Mouse (Mus musculus) lung, embryonic 16.5 days (tissue): ENCODE measurements around the gene Abca6. TPM values are rescaled to one million over a fixed set of nuclear protein-coding genes. Genes with fewer than 3 reads are reported as not detected.
A peak's percentile ranks its signal among the peaks of the same experiment; 100 is the strongest.

ENCODE experiments used
- ATAC-seq: fragments of 200-750 bp; cut with Nextera tagmentation; 2 replicates; pipeline ENCODE4 v1.8.0; 2017; ENCODE audit warnings: low read depth, mild to moderate bottlenecking, moderate library complexity
- H3K27ac ChIP-seq: fragments of 300-500 bp; sonication (generic); 2 replicates; pipeline ENCODE4 v1.5.1; 2014; ENCODE audit warnings: mild to moderate bottlenecking, control low read depth, low read length
- H3K27me3 ChIP-seq: fragments of 300-500 bp; sonication (generic); 2 replicates; pipeline ENCODE4 v1.6.1; 2014; ENCODE audit warnings: low read depth, low read length, mixed read lengths; ENCODE audit not compliant: control insufficient read depth, insufficient read depth
- H3K36me3 ChIP-seq: fragments of 300-500 bp; sonication (generic); 2 replicates; pipeline ENCODE4 v1.6.1; 2014; ENCODE audit warnings: low read length; ENCODE audit not compliant: control insufficient read depth, insufficient read depth
- H3K4me1 ChIP-seq: fragments of 300-500 bp; sonication (generic); replicated peaks from 2 replicates; pipeline ENCODE4 v1.6.1; 2014; ENCODE audit warnings: low read length, mixed read lengths; ENCODE audit not compliant: control insufficient read depth, insufficient read depth
- H3K4me2 ChIP-seq: fragments of 300-500 bp; sonication (generic); 2 replicates; pipeline ENCODE4 v1.6.1; 2014; ENCODE audit warnings: low read depth, low read length, control low read depth
- H3K4me3 ChIP-seq: fragments of 300-500 bp; sonication (generic); 2 replicates; pipeline ENCODE4 v1.5.1; 2014; ENCODE audit warnings: mild to moderate bottlenecking, low read length, control low read depth
- H3K9ac ChIP-seq: fragments of 300-500 bp; sonication (generic); 2 replicates; pipeline ENCODE4 v1.6.1; 2014; ENCODE audit warnings: low read length, control low read depth
- H3K9me3 ChIP-seq: fragments of 300-500 bp; sonication (generic); 2 replicates; pipeline ENCODE4 v1.6.1; 2016; ENCODE audit warnings: low read length; ENCODE audit not compliant: control insufficient read depth
- WGBS: fragments of 180-500 bp; shearing (Covaris S2); extraction: QIAGEN DNeasy Blood & Tissue Kit; methylation state at CpG from one replicate; pipeline ENCODE4 v1.1.7; 2014; 5-methylcytosine and 5-hydroxymethylcytosine counted together
- polyA plus RNA-seq: library from polyadenylated mRNA; unstranded; fragments of >200 nt; fragmentation: Nextera tagmentation; extraction: Ambion mirVana; gene quantifications from 2 replicates; pipeline ENCODE4 v1.2.1, GENCODE M21; 2015

Abca6 gene
- polyA plus RNA-seq = 1.6 and 2.0 TPM in 2 replicates

GRCm38 (mm10) chr11:110251534-110251933, at the start of gene Abca6:
Gene Abca6 (minus strand): TSS chr11:110251776.
- Histone ChIP-seq H3K36me3 (no peaks in the 10 kb centered on the region), H3K4me1 (0 out of 2 replicates have a peak, but pooled peaks cover 2% of the 10 kb centered on the region), H3K9me3 (no peaks in the 10 kb centered on the region), H3K27me3 (no peaks in the 10 kb centered on the region), H3K27ac (peak within 1 kb of the TSS; percentile 30; the same call in 1 of the 2 replicates), H3K9ac (peak within 1 kb of the TSS; percentile 31; the same call in 1 of the 2 replicates), H3K4me2 (peak within 1 kb of the TSS; percentile 40), H3K4me3 (peak within 1 kb of the TSS; percentile 38)
- 3% methylated on average over 8 of the region's 8 CpGs for WGBS
- peak; percentile 70 for ATAC-seq

GRCm38 (mm10) chr11:110297917-110298533, 46.4 kb upstream of the Abca6 start:
- no peaks in the 10 kb centered on the region for H3K27me3 ChIP-seq
- 63% methylated on average over 13 of the region's 13 CpGs for WGBS
- ATAC-seq = no peak

GRCm38 (mm10) chr11:110290586-110290985, 39.0 kb upstream of the Abca6 start:
- Histone ChIP-seq H3K4me1 (no peaks in the 10 kb centered on the region), H3K36me3 (no peaks in the 10 kb centered on the region), H3K9me3 (no peaks in the 10 kb centered on the region), H3K4me2 (no peak overlapping the region), H3K4me3 (no peak overlapping the region), H3K27me3 (no peaks in the 10 kb centered on the region), H3K27ac (no peak overlapping the region), H3K9ac (no peak overlapping the region)
- ATAC-seq = no peak
- 76% methylated on average over 2 of the region's 2 CpGs for WGBS

More at GRCm38 (mm10) chr11:110297917-110298533, 46.4 kb upstream of the Abca6 start:
- H3K27ac ChIP-seq = no peak overlapping the region
- no peaks in the 10 kb centered on the region for H3K36me3 ChIP-seq
- no peak overlapping the region for H3K4me3 ChIP-seq
- H3K4me1 ChIP-seq = no peaks in the 10 kb centered on the region
- H3K9me3 ChIP-seq = no peaks in the 10 kb centered on the region
- no peak overlapping the region for H3K4me2 ChIP-seq
- no peak overlapping the region for H3K9ac ChIP-seq

GRCm38 (mm10) chr11:110288423-110288822, 36.8 kb upstream of the Abca6 start:
- WGBS = 86% methylated on average over 3 of the region's 3 CpGs

GRCm38 (mm10) chr11:110287694-110288093, 36.1 kb upstream of the Abca6 start:
- no peak for ATAC-seq
- WGBS = 46% methylated on average over 9 of the region's 9 CpGs
- Histone ChIP-seq H3K9ac (no peak overlapping the region), H3K4me3 (no peak overlapping the region), H3K36me3 (no peaks in the 10 kb centered on the region), H3K4me1 (no peaks in the 10 kb centered on the region), H3K27me3 (no peaks in the 10 kb centered on the region), H3K27ac (no peak overlapping the region), H3K4me2 (no peak overlapping the region), H3K9me3 (no peaks in the 10 kb centered on the region)

More at GRCm38 (mm10) chr11:110288423-110288822, 36.8 kb upstream of the Abca6 start:
- H3K27me3 ChIP-seq = no peaks in the 10 kb centered on the region
- H3K36me3 ChIP-seq = no peaks in the 10 kb centered on the region
- no peak overlapping the region for H3K27ac ChIP-seq
- no peak for ATAC-seq
- no peaks in the 10 kb centered on the region for H3K9me3 ChIP-seq
- H3K4me1 ChIP-seq = no peaks in the 10 kb centered on the region
- no peak overlapping the region for H3K4me3 ChIP-seq
- H3K4me2 ChIP-seq = no peak overlapping the region
- no peak overlapping the region for H3K9ac ChIP-seq

GRCm38 (mm10) chr11:110286331-110286730, 34.8 kb upstream of the Abca6 start:
- 82% methylated on average over 3 of the region's 3 CpGs for WGBS
- H3K9ac ChIP-seq = no peak overlapping the region
- H3K4me1 ChIP-seq = no peaks in the 10 kb centered on the region
- H3K4me3 ChIP-seq = no peak overlapping the region
- H3K4me2 ChIP-seq = no peak overlapping the region
- H3K27me3 ChIP-seq = no peaks in the 10 kb centered on the region
- no peak for ATAC-seq
- no peak overlapping the region for H3K27ac ChIP-seq
- H3K9me3 ChIP-seq = no peaks in the 10 kb centered on the region
- H3K36me3 ChIP-seq = no peaks in the 10 kb centered on the region

GRCm38 (mm10) chr11:110284849-110285248, 33.3 kb upstream of the Abca6 start:
- H3K9me3 ChIP-seq = no peaks in the 10 kb centered on the region
- H3K27me3 ChIP-seq = no peaks in the 10 kb centered on the region
- no peak overlapping the region for H3K9ac ChIP-seq
- H3K4me2 ChIP-seq = no peak overlapping the region
- no peaks in the 10 kb centered on the region for H3K4me1 ChIP-seq
- 54% methylated on average over 10 of the region's 10 CpGs for whole genome bisulfite sequencing
- no peaks in the 10 kb centered on the region for H3K36me3 ChIP-seq
- no peak overlapping the region for H3K4me3 ChIP-seq
- no peak for ATAC-seq
- H3K27ac ChIP-seq = no peak overlapping the region

- Histone ChIP-seq H3K4me3 (no peak overlapping the region), H3K4me2 (no peak overlapping the region), H3K4me1 (no peaks in the 10 kb centered on the region), H3K27ac (no peak overlapping the region), H3K9me3 (no peaks in the 10 kb centered on the region), H3K36me3 (no peaks in the 10 kb centered on the region), H3K9ac (no peak overlapping the region), H3K27me3 (no peaks in the 10 kb centered on the region)
- ATAC-seq = no peak
- 70% methylated on average over 9 of the region's 9 CpGs for WGBS
Observed at GRCm38 (mm10) chr11:110284185-110284787, 32.7 kb upstream of the Abca6 start.

GRCm38 (mm10) chr11:110274794-110275193, 23.2 kb upstream of the Abca6 start:
- Histone ChIP-seq H3K27me3 (no peaks in the 10 kb centered on the region), H3K9ac (no peak overlapping the region), H3K36me3 (no peaks in the 10 kb centered on the region), H3K9me3 (no peaks in the 10 kb centered on the region), H3K4me3 (0 out of 2 replicates have a peak overlapping the region, but pooled peaks have one; percentile 0), H3K4me2 (peak overlapping the region; percentile 33), H3K27ac (no peak overlapping the region), H3K4me1 (no peaks in the 10 kb centered on the region)
- 49% methylated on average over 3 of the region's 3 CpGs for WGBS
- ATAC-seq = no peak
